Mouse (Mus musculus): ENCODE results near the gene Ap3b2.

- no peak for TF ChIP-seq GATA1 (IDR thresholded peaks at IDR 0.05; ENCODE audit: low read length)
- TF ChIP-seq TAL1 (IDR thresholded peaks at IDR 0.05; ENCODE audit: low read length): no peak
These were observed 3.4 kb upstream of the Ap3b2 start for GRCm38 (mm10) chr7:81497171-81497570.
